Mouse (Mus musculus): Measurements from ENCODE around the gene Tspan4. TPM values are rescaled to one million over a fixed set of nuclear protein-coding genes. Genes with fewer than 3 reads are reported as not detected.

Tspan4 gene
- polyA plus RNA-seq, 2 experiments: 32.1 to 43.0 TPM

- peak within 1 kb of the TSS; percentile 69 for H3K9ac ChIP-seq (replicated peaks)
- H3K4me3 ChIP-seq (ENCODE audit: insufficient read depth in 1 of 2, low read depth in 2 of 2, low read length in 2 of 2): peak within 1 kb of the TSS; percentile 70 to 92
- TF ChIP-seq CTCF (IDR thresholded peaks at IDR 0.05; ENCODE audit: low read depth): no peak
- TF ChIP-seq EP300 (IDR thresholded peaks at IDR 0.05; ENCODE audit: low read depth): no peak
- DNase-seq (ENCODE audit: low read depth in 3 of 3, low spot score in 3 of 3) (peak; percentile 76 to 82 (median 77)), ATAC-seq (ENCODE audit: insufficient read depth) (peak; percentile 89)
- H3K4me1 ChIP-seq (replicated peaks; ENCODE audit: control insufficient read depth in 2 of 2, insufficient read depth in 2 of 2, low read length in 1 of 2): peaks cover 17 to 24% of the 10 kb centered on the region in 2 experiments
- peaks cover 40% of the 10 kb centered on the region for H3K27me3 ChIP-seq (ENCODE audit: control insufficient read depth, insufficient read depth, low read length)
- peak within 1 kb of the TSS; percentile 79 for H3K4me2 ChIP-seq (ENCODE audit: low read depth)
- WGBS (ENCODE audit: insufficient replicate concordance): under 1% methylated on average over 52 of the region's 52 CpGs
- peaks cover 4% of the 10 kb centered on the region for H3K36me3 ChIP-seq (replicated peaks; ENCODE audit: control insufficient read depth, insufficient read depth, low read depth)
- peak within 1 kb of the TSS; percentile 49 for H3K27ac ChIP-seq
- H3K9me3 ChIP-seq (ENCODE audit: control insufficient read depth, low read length): no peaks in the 10 kb centered on the region
Observed at GRCm38 (mm10) chr7:141467230-141468030, 7.6 kb upstream of the Tspan4 start, which contains the start of gene Cd151. TSS of gene Cd151 (plus strand) at chr7:141467392.

- peaks cover 17 to 24% of the 10 kb centered on the region in 2 experiments for H3K4me1 ChIP-seq (replicated peaks; ENCODE audit: control insufficient read depth in 2 of 2, insufficient read depth in 2 of 2, low read length in 1 of 2)
- no peak for ATAC-seq (ENCODE audit: insufficient read depth)
- no peak for TF ChIP-seq CTCF (IDR thresholded peaks at IDR 0.05; ENCODE audit: low read depth)
- no peak for TF ChIP-seq EP300 (IDR thresholded peaks at IDR 0.05; ENCODE audit: low read depth)
- H3K9ac ChIP-seq (replicated peaks): peak overlapping the region; percentile 69
- H3K36me3 ChIP-seq (replicated peaks; ENCODE audit: control insufficient read depth, insufficient read depth, low read depth): peaks cover 9% of the 10 kb centered on the region
- WGBS (ENCODE audit: insufficient replicate concordance): 19% methylated on average over 5 of the region's 5 CpGs
- H3K9me3 ChIP-seq (ENCODE audit: control insufficient read depth, low read length): no peaks in the 10 kb centered on the region
- H3K27me3 ChIP-seq (ENCODE audit: control insufficient read depth, insufficient read depth, low read length): peaks cover 33% of the 10 kb centered on the region
- peak overlapping the region; percentile 79 for H3K4me2 ChIP-seq (ENCODE audit: low read depth)
- peak overlapping the region; percentile 70 to 92 for H3K4me3 ChIP-seq (ENCODE audit: insufficient read depth in 1 of 2, low read depth in 2 of 2, low read length in 2 of 2)
- H3K27ac ChIP-seq: peak overlapping the region; percentile 49
- DNase-seq (ENCODE audit: low read depth in 3 of 3, low spot score in 3 of 3): no peak
Observed at GRCm38 (mm10) chr7:141468164-141468521, 6.9 kb upstream of the Tspan4 start.

- TF ChIP-seq EP300 (IDR thresholded peaks at IDR 0.05; ENCODE audit: low read depth) (no peak), CTCF (IDR thresholded peaks at IDR 0.05; ENCODE audit: low read depth) (peak; percentile 64)
- Histone ChIP-seq H3K9me3 (ENCODE audit: control insufficient read depth, low read length) (no peaks in the 10 kb centered on the region), H3K4me3 (ENCODE audit: insufficient read depth in 1 of 2, low read depth in 2 of 2, low read length in 2 of 2) (peak overlapping the region; percentile 70 to 92), H3K36me3 (replicated peaks; ENCODE audit: control insufficient read depth, insufficient read depth, low read depth) (peaks cover 9% of the 10 kb centered on the region), H3K9ac (replicated peaks) (peak overlapping the region; percentile 69), H3K27me3 (ENCODE audit: control insufficient read depth, insufficient read depth, low read length) (peaks cover 27% of the 10 kb centered on the region), H3K27ac (peak overlapping the region; percentile 49), H3K4me1 (replicated peaks; ENCODE audit: control insufficient read depth in 2 of 2, insufficient read depth in 2 of 2, low read length in 1 of 2) (peaks cover 20 to 27% of the 10 kb centered on the region in 2 experiments), H3K4me2 (ENCODE audit: low read depth) (peak overlapping the region; percentile 79)
- peak; percentile 62 for ATAC-seq (ENCODE audit: insufficient read depth)
- WGBS (ENCODE audit: insufficient replicate concordance): 7% methylated on average over 8 of the region's 8 CpGs
- peak in 2 of 3 experiments; percentile 61 to 69 for DNase-seq (ENCODE audit: low read depth in 3 of 3, low spot score in 3 of 3)
Observed at GRCm38 (mm10) chr7:141468522-141469211, 6.4 kb upstream of the Tspan4 start.

- peaks cover 25 to 34% of the 10 kb centered on the region in 2 experiments for H3K4me1 ChIP-seq (replicated peaks; ENCODE audit: control insufficient read depth in 2 of 2, insufficient read depth in 2 of 2, low read length in 1 of 2)
- 79% methylated on average over 6 of the region's 6 CpGs for WGBS (ENCODE audit: insufficient replicate concordance)
- TF ChIP-seq EP300 (IDR thresholded peaks at IDR 0.05; ENCODE audit: low read depth): no peak
- no peak for TF ChIP-seq CTCF (IDR thresholded peaks at IDR 0.05; ENCODE audit: low read depth)
- H3K4me2 ChIP-seq (ENCODE audit: low read depth): peak overlapping the region; percentile 79; the same call in 1 of the 2 replicates
- no peak overlapping the region for H3K4me3 ChIP-seq (ENCODE audit: insufficient read depth in 1 of 2, low read depth in 2 of 2, low read length in 2 of 2)
- H3K36me3 ChIP-seq (replicated peaks; ENCODE audit: control insufficient read depth, insufficient read depth, low read depth): peaks cover 9% of the 10 kb centered on the region
- no peak overlapping the region for H3K9ac ChIP-seq (replicated peaks)
- DNase-seq (ENCODE audit: low read depth in 3 of 3, low spot score in 3 of 3) (no peak), ATAC-seq (ENCODE audit: insufficient read depth) (no peak)
- no peaks in the 10 kb centered on the region for H3K9me3 ChIP-seq (ENCODE audit: control insufficient read depth, low read length)
- 0 out of 2 replicates have a peak overlapping the region, but pooled peaks have one; percentile 18 for H3K27ac ChIP-seq
- H3K27me3 ChIP-seq (ENCODE audit: control insufficient read depth, insufficient read depth, low read length): peaks cover 20% of the 10 kb centered on the region
Observed at GRCm38 (mm10) chr7:141469352-141469751, 5.7 kb upstream of the Tspan4 start.

Data from liver, embryonic 14.5 days (tissue).